Mouse (Mus musculus) kidney, embryonic 16.5 days (tissue): ENCODE results near the gene Cbx7. TPM values are rescaled to one million over a fixed set of nuclear protein-coding genes. Genes with fewer than 3 reads are reported as not detected.

Experiments used
- ATAC-seq: fragments of 200-750 bp; cut with Nextera tagmentation; 2 replicates; pipeline ENCODE4 v1.8.0; 2017; ENCODE audit warnings: moderate TSS enrichment; ENCODE audit not compliant: low FRiP score, low TSS enrichment
- H3K27ac ChIP-seq: fragments of 300-500 bp; sonication (generic); 2 replicates; pipeline ENCODE4 v1.5.1; 2014; ENCODE audit warnings: low read length
- H3K27me3 ChIP-seq: fragments of 300-500 bp; sonication (generic); 2 replicates; pipeline ENCODE4 v1.6.1; 2014; ENCODE audit warnings: low read length, control low read depth, mixed read lengths; ENCODE audit not compliant: insufficient read depth
- H3K36me3 ChIP-seq: fragments of 300-500 bp; sonication (generic); 2 replicates; pipeline ENCODE4 v1.6.1; 2014; ENCODE audit warnings: low read length, control low read depth, mixed read lengths; ENCODE audit not compliant: insufficient read depth
- H3K4me1 ChIP-seq: fragments of 300-500 bp; sonication (generic); 2 replicates; pipeline ENCODE4 v1.6.1; 2014; ENCODE audit warnings: low read length, control low read depth, mixed read lengths; ENCODE audit not compliant: insufficient read depth
- H3K4me2 ChIP-seq: fragments of 300-500 bp; sonication (generic); replicated peaks from 2 replicates; pipeline ENCODE4 v1.6.1; 2014; ENCODE audit warnings: low read depth, low read length
- H3K4me3 ChIP-seq: fragments of 300-500 bp; sonication (generic); 2 replicates; pipeline ENCODE4 v1.5.1; 2014; ENCODE audit warnings: mild to moderate bottlenecking, low read length
- H3K9ac ChIP-seq: fragments of 300-500 bp; sonication (generic); replicated peaks from 2 replicates; pipeline ENCODE4 v1.6.1; 2014; ENCODE audit warnings: low read length
- H3K9me3 ChIP-seq: fragments of 300-500 bp; sonication (generic); 2 replicates; pipeline ENCODE4 v1.6.1; 2016; ENCODE audit warnings: low read length, control low read depth
- WGBS: fragments of 180-500 bp; shearing (Covaris S2); extraction: QIAGEN DNeasy Blood & Tissue Kit; methylation state at CpG from one replicate; pipeline ENCODE4 v1.1.7; 2014; 5-methylcytosine and 5-hydroxymethylcytosine counted together
- polyA plus RNA-seq: library from polyadenylated mRNA; unstranded; fragments of >200 nt; fragmentation: Nextera tagmentation; extraction: Ambion mirVana; gene quantifications from 2 replicates; pipeline ENCODE4 v1.2.1, GENCODE M21; 2015

Gene Cbx7
- polyA plus RNA-seq, 1 experiment from 2014 or later, result 3.3 TPM

DNA sequence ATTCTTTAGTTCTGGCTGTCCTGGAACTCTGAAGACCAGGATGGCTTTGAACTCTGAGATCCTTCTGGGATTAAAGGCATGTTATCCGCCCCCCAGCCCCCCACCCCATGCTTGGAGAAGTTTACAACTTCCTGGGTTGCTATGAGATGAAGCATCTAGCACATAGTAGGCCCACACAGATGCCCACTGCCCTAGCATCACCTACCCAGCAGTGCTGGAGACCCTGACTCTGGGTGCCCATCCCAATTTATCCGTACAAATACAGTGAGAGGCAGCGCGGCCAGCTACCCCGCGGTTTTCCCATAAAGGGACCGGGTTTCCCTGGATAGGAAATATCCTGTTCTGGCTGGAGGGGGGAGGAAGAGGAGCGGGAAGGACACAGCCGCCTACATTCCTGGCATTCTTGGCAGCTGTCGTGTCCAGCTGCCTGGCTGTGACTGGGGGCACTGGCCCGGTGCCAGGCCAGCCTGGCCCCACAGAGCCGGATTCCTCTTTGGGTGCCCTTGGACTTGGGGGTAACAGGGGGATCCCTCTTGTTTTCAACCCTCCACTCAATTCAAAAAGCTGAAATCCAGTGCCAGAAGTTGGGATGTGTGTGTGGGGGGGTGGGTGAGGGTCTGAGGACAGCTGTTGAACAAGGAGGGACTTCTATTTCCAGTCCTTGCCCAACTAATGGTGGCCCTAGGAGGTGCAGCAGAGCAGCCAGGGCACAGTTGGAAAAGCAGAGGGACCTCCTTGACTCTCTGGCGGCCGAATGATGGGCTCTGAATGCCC is 19.0 kb downstream of the Cbx7 start:
- H3K4me3 ChIP-seq, result no peak overlapping the region
- peak overlapping the region; percentile 85 for H3K27ac ChIP-seq
- 0 out of 2 replicates have a peak overlapping the region, but pooled peaks have one; percentile 38 for H3K9ac ChIP-seq
- peaks cover 36% of the 10 kb centered on the region for H3K4me1 ChIP-seq
- H3K27me3 ChIP-seq, result no peaks in the 10 kb centered on the region
- H3K36me3 ChIP-seq, result no peaks in the 10 kb centered on the region
- H3K4me2 ChIP-seq, result peak overlapping the region; percentile 26; the same call in 1 of the 2 replicates
- 31% methylated on average over 14 of the region's 14 CpGs for WGBS
- H3K9me3 ChIP-seq, result no peaks in the 10 kb centered on the region
- ATAC-seq, result peak; percentile 24; the same call in 1 of the 2 replicates

DNA sequence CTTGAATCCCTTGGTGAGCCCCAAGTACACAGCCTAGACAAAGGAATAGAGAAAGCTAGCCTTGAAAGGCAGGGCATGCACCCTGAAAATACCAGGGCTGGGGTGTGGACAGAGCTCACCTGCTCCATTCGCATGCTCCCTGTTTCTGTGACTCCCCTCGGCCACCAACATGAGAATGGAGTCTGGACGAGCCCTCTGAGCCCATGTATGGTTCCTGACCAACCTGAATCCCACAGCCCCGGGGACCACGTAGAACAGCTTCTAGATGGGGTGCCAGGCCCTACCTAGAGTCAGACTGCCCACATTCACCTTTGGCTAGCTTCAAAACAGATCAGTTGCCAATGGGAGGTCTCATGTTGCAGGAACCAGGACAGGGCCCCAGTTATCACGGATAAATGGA is 19.7 kb downstream of the Cbx7 start:
- peak overlapping the region; percentile 59; the same call in 1 of the 2 replicates for H3K4me2 ChIP-seq
- H3K4me1 ChIP-seq, result peaks cover 36% of the 10 kb centered on the region
- H3K4me3 ChIP-seq, result no peak overlapping the region; the same call in 1 of the 2 replicates
- H3K36me3 ChIP-seq, result no peaks in the 10 kb centered on the region
- no peaks in the 10 kb centered on the region for H3K9me3 ChIP-seq
- ATAC-seq, result peak; percentile 10; the same call in 1 of the 2 replicates
- no peaks in the 10 kb centered on the region for H3K27me3 ChIP-seq
- H3K27ac ChIP-seq, result peak overlapping the region; percentile 85
- WGBS, result 57% methylated on average over 6 of the region's 6 CpGs
- peak overlapping the region; percentile 60; the same call in 1 of the 2 replicates for H3K9ac ChIP-seq

DNA sequence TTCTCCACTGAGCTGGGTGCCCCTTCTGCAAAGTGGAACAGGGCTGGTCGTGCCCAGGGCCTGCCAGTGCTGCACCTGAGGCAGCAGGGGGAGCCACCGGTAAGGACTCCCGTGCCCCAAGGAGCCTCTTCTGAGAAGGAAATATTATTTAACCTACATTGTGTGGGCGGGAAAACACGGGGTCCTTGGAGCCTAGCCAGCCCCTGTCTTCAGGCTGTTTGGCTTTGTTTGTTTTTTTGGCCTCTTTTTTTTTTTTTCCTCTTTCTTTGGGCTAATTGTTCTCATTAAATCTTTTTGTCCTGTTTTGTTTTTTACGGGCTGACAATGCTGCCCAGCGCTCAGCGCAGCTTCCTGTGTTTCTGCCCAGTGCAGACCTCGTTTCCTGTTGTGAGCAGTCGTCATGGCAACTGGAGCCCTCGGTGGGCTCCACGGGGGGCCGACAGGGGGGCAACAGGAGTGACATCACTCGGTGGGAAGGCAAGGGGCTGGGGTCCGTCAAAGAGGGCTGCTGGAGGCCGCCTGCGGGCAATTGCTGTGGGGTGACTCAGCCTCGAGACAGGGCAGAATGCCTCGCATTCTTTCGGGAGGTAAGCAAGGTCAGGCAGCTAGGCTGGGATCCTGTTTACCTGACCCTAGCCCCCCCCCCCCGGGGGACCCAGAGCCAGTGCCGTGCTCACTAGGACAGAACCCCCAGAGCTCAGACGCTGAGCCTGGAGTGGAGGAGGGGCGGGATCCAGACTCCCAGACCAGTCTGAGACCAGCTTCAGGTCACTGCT is 20.5 kb downstream of the Cbx7 start:
- Histone ChIP-seq H3K9ac (peak overlapping the region; percentile 60), H3K4me2 (peak overlapping the region; percentile 59), H3K9me3 (no peaks in the 10 kb centered on the region), H3K36me3 (no peaks in the 10 kb centered on the region), H3K4me3 (peak overlapping the region; percentile 34), H3K27me3 (no peaks in the 10 kb centered on the region), H3K27ac (peak overlapping the region; percentile 85), H3K4me1 (peaks cover 36% of the 10 kb centered on the region)
- peak; percentile 52 for ATAC-seq
- under 1% methylated on average over 24 of the region's 24 CpGs for WGBS

DNA sequence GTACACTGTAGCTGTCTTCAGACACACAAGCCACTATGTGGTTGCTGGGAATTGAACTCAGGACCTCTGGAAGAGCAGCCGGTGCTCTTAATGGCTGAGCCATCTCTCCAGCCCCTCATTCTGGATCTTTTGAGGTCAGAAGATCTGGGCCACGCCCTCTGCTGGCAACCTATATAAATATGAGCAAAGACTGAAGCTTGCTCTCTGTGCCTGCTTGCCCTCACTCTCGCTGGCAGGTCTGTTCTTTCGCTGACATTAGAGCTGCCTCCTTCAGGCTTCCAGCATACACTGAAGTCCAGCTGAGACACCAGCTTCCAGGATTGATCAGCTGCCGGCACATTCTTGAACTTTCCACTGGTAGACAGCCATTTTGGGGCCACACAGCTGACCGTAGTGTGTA is 23.2 kb downstream of the Cbx7 start:
- WGBS, result 66% methylated on average over 6 of the region's 6 CpGs
- no peaks in the 10 kb centered on the region for H3K27me3 ChIP-seq
- H3K36me3 ChIP-seq, result no peaks in the 10 kb centered on the region
- no peak overlapping the region for H3K4me2 ChIP-seq
- no peak overlapping the region for H3K9ac ChIP-seq
- H3K27ac ChIP-seq, result no peak overlapping the region
- no peak for ATAC-seq
- no peak overlapping the region for H3K4me3 ChIP-seq
- H3K9me3 ChIP-seq, result 0 out of 2 replicates have a peak, but pooled peaks cover 3% of the 10 kb centered on the region
- H3K4me1 ChIP-seq, result peaks cover 34% of the 10 kb centered on the region

DNA sequence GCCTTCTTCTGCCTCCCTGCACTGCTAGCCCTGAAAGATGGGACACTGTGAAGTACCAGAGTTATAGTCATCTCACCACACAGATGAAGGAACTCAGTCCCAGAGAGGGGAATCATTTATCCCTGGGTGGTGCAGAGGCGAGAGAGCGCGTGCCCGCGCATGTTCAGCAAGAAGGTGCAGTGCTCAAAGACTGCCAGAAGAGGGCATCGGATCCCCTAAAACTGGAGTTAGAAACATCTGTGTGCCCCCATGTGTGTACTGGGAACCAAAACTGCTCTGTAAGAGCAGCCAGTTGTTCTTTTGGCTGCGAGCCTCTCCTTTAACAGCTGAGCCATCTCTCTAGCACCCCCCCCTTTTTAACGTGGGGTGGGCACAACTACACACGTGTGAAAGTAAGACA is 24.1 kb downstream of the Cbx7 start:
- H3K4me1 ChIP-seq, result peaks cover 25% of the 10 kb centered on the region
- H3K36me3 ChIP-seq, result no peaks in the 10 kb centered on the region
- no peak for ATAC-seq
- no peak overlapping the region for H3K27ac ChIP-seq
- no peak overlapping the region for H3K4me3 ChIP-seq
- H3K9me3 ChIP-seq, result 0 out of 2 replicates have a peak, but pooled peaks cover 3% of the 10 kb centered on the region
- 60% methylated on average over 9 of the region's 9 CpGs for WGBS
- H3K4me2 ChIP-seq, result no peak overlapping the region
- H3K9ac ChIP-seq, result no peak overlapping the region
- H3K27me3 ChIP-seq, result no peaks in the 10 kb centered on the region

DNA sequence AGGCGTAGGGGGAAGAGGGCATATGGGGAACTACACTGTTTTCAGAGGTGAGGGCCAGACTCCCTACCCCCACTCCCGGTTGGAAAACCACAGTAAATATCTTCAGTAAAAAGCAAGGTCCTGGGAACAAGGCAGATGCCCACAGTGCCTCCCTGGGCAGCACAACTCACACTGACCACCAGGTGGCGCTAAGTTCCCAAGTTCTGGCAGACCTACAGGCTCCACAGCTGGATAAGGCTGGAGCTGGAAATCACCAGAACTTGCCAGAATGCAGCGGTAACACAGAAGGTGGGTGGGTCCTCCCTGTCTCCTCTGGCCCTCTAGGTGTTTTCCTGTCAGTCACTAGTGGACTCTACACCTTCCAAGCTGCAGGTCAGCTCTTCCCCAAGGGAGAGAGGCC is 24.9 kb downstream of the Cbx7 start:
- Histone ChIP-seq H3K9me3 (0 out of 2 replicates have a peak, but pooled peaks cover 3% of the 10 kb centered on the region), H3K36me3 (no peaks in the 10 kb centered on the region), H3K27ac (no peak overlapping the region), H3K4me3 (no peak overlapping the region), H3K9ac (no peak overlapping the region), H3K27me3 (no peaks in the 10 kb centered on the region), H3K4me2 (no peak overlapping the region), H3K4me1 (peaks cover 17% of the 10 kb centered on the region)
- 5% methylated on average over 4 of the region's 4 CpGs for WGBS
- ATAC-seq, result peak; percentile 61

DNA sequence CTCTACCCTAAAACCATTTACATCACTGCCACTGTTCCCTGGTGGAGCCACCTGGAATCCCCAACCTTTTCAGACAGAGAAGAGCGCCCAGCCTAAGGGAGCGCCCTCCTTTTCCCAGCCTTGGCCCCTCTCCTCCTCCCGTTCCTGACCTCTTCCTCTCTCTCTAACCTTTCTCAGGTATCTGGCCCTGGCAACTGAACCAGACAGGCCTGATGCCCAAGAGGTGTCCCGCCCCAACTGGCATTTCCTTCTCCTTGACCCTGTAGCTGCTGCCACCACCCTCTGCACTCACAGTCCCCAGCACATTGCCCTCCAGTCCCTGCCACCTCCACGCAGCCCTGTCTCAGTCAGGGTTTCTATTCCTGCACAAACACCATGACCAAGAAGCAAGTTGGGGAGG is 26.0 kb downstream of the Cbx7 start:
- H3K9me3 ChIP-seq, result 0 out of 2 replicates have a peak, but pooled peaks cover 3% of the 10 kb centered on the region
- no peaks in the 10 kb centered on the region for H3K36me3 ChIP-seq
- H3K4me3 ChIP-seq, result no peak overlapping the region
- H3K9ac ChIP-seq, result no peak overlapping the region
- H3K27ac ChIP-seq, result no peak overlapping the region
- H3K4me2 ChIP-seq, result no peak overlapping the region
- H3K4me1 ChIP-seq, result peaks cover 7% of the 10 kb centered on the region
- no peak for ATAC-seq
- H3K27me3 ChIP-seq, result no peaks in the 10 kb centered on the region
- WGBS, result 79% methylated on average over 5 of the region's 5 CpGs

DNA sequence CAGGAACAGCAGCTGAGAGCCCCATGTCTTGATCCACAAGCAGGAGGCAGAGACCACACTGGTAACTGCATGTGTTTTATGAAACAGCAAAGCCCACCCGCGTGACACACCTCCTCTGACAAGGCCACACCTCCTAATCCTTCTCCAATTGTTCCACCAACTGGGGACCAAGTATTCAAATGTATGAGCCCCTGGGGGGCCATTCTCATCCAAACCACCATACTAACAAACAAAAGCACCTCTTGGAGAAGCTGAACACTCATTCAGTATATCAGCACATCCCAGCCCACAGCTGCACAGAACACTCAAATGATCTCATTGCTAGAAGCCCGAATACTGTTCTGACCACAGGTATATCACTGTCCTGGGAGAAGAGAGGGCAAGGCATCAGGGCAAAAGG is 27.3 kb downstream of the Cbx7 start:
- no peak overlapping the region for H3K4me3 ChIP-seq
- H3K9me3 ChIP-seq, result 0 out of 2 replicates have a peak, but pooled peaks cover 3% of the 10 kb centered on the region
- H3K4me2 ChIP-seq, result no peak overlapping the region
- H3K27ac ChIP-seq, result no peak overlapping the region
- no peaks in the 10 kb centered on the region for H3K36me3 ChIP-seq
- H3K9ac ChIP-seq, result no peak overlapping the region
- H3K4me1 ChIP-seq, result no peaks in the 10 kb centered on the region
- ATAC-seq, result no peak
- WGBS, result 90% methylated on average over 3 of the region's 3 CpGs
- no peaks in the 10 kb centered on the region for H3K27me3 ChIP-seq

DNA sequence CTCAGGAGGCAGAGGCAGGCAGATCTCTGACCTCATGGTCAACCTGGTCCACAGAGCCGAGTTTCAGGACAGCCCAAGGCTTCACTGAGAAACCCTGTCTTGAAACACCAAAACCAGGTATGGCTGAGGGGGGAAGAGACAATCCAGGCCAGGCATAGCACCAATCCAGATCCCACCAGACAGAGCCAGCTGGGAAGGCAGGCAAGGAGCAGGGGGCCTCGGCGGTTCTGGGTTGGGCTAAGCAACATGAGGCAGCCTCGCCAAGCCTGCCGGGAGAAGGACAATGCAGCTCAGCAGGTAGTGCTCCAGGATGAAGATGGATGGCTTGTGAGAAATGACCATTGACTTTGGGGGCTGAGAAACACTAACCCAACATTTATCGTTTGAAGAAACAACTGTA is 28.4 kb downstream of the Cbx7 start:
- Histone ChIP-seq H3K27ac (no peak overlapping the region), H3K4me1 (no peaks in the 10 kb centered on the region), H3K9me3 (0 out of 2 replicates have a peak, but pooled peaks cover 3% of the 10 kb centered on the region), H3K9ac (no peak overlapping the region), H3K4me3 (no peak overlapping the region), H3K27me3 (no peaks in the 10 kb centered on the region), H3K4me2 (no peak overlapping the region), H3K36me3 (no peaks in the 10 kb centered on the region)
- ATAC-seq, result no peak
- WGBS, result 90% methylated on average over 6 of the region's 6 CpGs
